Mouse (Mus musculus) gastrocnemius, postnatal 25 days (tissue): ENCODE measurements around the gene H2afz. TPM values are rescaled to one million over a fixed set of nuclear protein-coding genes. Genes with fewer than 3 reads are reported as not detected.
"Not testable (repeated sequence)": the region's sequence is repeated elsewhere in the genome, so short reads cannot be mapped to it uniquely, and the experiment has no call there.

Experiments
- DNase-seq: peaks from one replicate; pipeline ENCODE4 v3.0.0; 2022
- total RNA-seq, 2 experiments: library from RNA; stranded (reverse); gene quantifications; 1 replicate in 1 of 2; 2 replicates in 1 of 2; pipeline ENCODE4 v1.2.3; 2021

Gene H2afz
- total RNA-seq, 2 experiments from 2014 or later: 73.1 to 80.4 TPM

GRCm38 (mm10) chr3:137863330-137864123 lies 760 bp upstream of the H2afz start:
- no peak for DNase-seq

GRCm38 (mm10) chr3:137864988-137865982 lies 998 bp downstream of the H2afz start:
- DNase-seq: peak; percentile 79

DNA sequence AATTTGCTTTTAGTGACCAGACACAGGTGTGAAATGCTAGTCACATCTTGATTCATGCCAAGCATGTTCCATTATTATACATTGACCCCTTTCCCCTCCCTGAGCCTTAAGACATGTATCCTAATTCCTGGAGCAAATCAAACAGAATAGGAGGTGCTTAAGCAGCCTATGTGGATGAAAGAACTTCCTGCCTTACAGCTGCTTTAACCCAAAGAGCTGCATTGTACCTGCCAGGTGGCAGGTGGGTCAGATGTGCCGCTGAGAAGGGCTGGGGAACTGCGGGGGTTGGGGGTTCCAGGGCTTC lies 2.8 kb downstream of the H2afz start:
- DNase-seq: no peak

DNA sequence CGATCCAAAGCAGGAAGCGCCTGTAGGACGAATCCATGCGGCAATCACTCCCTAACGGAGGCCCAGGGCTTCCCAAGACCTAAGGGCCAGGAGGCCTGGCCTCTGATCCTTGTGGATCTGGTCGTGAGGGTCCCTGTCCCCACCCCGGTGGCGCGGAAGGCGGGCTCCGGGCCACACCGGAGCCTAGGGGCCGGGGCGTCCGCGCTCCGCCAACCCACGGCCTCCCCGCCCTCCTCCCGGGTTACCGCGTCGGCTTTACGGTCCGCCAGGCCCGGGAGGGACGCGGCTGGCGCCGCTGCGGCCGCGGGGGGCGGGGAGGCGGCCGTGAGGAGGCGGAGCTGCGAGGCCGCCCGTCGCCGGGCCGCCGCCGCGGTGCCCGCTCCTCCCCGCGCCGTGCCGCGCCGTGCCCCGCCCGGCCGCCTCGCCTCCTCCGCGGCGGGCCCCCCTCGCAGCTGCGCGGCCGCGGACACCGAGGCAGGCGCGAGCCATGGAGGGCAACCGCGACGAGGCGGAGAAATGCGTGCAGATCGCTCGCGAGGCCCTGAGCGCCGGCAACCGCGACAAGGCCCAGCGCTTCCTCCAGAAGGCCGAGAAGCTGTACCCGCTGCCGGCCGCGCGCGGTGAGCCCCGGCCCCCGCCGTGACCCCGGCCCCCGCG lies 3.3 kb downstream of the H2afz start, which contains the start of gene Dnajb14:
Gene Dnajb14 (plus strand): TSS at position 239 of the 657 bp plus-strand sequence.
- peak; percentile 69 for DNase-seq

- no peak for DNase-seq
Observed at GRCm38 (mm10) chr3:137868094-137868913, 4.0 kb downstream of the H2afz start.

DNA sequence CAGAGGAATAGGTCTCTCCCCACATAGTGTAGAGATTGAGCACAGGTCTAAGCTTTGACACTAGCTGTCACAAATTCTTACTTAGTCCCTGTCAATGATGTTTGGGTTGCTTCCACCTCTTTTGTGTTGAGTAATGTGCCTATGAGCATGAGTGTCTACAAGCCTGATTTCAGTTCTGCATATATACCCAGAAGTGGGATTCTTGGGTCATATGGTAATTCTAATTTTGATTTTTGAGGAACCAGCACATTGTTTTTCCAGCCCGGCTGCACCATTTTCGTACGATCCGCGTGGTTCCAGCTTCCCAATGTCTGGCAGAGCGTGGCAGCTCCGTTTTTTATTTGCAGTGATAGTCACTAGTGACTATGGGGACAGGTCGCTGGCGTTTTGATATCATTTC lies 5.1 kb downstream of the H2afz start:
- peak; percentile 13 for DNase-seq

GRCm38 (mm10) chr3:137879313-137879712 lies 15.0 kb downstream of the H2afz start:
- no peak for DNase-seq

DNA sequence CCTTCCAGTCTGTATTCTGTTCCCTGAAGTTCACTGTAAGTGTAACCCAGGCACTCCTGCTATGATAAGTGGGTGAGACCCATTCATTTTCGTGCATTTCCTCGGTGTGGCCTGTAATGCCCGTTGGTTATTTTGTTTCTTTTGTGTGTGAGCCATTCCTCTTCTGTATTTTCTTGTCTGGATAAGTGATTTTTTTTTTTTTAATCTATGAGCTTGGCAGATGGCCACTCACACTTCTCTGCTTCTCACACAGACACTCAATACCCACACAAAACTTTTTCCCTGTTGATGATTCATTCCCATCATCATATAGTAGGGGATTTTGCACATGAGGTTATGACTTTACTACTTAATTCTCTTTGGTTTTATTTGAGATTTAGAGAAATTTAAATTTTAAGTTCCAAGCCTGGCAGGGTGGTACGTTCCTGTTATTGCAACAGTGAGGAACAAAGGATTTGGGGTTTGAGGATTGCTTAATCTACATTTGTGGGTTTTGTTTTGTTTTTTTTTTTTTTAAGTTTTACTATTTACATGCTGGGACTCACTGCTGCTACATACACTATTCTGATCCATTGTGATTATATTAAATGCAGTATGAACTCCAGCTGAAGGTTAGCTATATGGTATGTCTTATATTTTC lies 15.9 kb downstream of the H2afz start:
- DNase-seq: no peak

DNA sequence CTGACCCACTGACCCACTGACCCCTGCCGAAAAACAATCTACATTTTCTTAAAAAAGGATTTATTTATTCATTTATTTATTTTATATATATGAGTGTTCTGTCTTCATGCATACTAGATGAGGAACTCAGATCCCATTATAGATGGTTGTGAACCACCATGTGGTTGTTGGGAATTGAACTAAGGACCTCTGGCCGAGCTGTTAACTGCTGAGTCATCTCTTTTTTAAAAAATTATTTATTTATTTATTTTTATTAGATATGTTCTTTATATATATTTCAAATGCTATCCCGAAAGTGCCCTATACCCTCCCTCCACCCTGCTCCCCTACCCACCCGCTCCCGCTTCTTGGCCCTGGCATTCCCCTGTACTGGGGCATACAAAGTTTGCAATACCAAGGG lies 16.8 kb downstream of the H2afz start:
- no peak for DNase-seq

- no peak for DNase-seq
Observed at GRCm38 (mm10) chr3:137887961-137888360, 23.7 kb downstream of the H2afz start.

- DNase-seq: no peak
Observed at GRCm38 (mm10) chr3:137891089-137891488, 26.8 kb downstream of the H2afz start.

DNA sequence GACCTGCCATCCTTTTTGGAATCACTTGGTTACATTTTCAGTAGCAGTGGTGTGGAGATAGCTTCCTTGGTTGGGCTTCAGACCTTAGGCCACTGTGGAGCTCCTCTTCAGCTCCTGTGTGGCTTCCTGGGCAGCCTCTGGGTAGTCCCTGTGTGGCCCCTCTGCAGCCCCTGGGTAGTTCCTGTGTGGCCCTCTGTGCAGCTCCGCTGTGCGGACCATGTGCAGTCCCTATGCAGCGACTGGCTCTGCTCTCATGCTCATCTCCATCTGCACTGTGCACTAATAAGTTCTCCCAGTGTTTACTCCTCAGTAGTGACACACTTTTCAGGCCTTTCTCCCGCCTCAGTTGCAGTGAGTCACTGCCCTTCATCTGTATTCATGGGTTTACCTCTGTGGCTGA lies 27.8 kb downstream of the H2afz start:
- DNase-seq: no peak

GRCm38 (mm10) chr3:137893789-137894188 lies 29.5 kb downstream of the H2afz start:
- no peak for DNase-seq

DNA sequence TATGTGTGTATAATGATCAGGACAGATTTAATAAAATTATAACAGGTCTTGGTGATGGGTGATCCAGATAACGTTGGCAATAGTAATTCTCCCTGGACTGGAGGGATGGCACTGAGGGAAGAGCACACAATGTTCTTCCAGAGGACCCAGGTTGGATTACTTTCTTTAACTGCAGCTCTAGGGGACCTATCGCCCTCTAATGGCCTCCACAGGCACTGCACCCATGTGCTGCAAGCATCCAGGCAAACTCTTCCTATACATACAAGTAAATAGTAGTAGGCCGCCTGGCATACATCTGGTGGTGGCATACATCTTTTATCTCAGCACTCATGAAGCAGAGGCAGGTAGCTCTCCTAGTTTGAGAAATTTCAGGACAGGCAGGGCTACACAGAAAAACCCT lies 30.9 kb downstream of the H2afz start:
- no peak for DNase-seq

DNA sequence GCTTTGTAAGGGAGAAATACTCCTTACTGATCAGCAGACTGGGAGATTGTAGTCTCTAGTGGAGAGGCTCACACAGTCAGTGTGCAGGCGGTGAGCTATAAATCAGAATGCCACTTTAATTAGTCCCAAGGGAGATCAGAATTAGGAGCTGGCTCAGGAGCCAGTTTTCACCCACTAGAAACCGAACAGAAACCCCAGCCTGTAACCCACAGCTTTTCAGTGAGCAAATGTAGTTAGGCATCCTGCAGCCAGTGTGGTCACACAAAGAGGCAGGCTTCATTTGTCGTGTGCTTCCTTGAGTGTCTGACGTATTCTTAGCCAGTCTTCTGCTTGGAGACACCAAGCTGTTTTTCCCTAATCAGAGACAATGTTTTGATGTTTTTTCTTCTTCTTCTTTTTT lies 32.1 kb downstream of the H2afz start:
- no peak for DNase-seq

DNA sequence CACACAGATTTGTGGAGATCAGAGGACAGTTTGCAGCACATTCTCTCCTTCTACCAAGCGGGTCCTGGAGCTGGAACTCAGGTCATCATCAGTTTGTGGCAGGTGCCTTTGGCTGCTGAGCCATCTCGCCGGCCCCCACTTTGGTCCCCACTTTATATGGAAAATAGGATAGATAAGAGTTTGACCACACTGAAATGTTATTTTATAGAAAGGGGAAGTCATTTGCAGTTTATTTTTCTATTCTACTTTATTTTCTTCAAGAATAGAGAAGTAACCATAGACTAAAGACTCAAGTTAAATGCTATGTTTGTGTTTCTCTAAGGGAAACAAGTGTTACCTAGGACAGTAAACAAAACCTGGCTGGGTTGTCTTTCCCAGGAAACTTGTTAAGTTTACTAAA lies 32.6 kb downstream of the H2afz start:
- DNase-seq: no peak

DNA sequence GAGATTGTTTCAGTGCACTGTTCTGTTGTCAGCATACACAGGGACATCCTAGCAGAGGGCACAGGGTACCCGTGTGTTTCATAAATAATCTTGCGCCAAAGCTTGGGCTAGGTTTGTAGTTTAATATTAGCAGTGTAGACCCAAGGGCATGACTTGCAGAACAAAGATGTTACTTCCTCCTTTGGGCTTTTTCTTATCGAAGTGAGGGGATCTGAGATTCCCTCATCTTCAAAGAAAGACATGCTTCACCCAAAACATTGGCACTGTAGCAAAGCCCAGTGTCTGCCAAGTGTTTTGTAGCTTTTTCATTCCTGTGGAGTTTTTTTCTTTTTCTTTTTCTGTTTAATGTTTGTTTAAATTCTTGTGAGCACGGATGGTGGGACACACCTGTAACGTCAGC lies 33.4 kb downstream of the H2afz start:
- no peak for DNase-seq

DNA sequence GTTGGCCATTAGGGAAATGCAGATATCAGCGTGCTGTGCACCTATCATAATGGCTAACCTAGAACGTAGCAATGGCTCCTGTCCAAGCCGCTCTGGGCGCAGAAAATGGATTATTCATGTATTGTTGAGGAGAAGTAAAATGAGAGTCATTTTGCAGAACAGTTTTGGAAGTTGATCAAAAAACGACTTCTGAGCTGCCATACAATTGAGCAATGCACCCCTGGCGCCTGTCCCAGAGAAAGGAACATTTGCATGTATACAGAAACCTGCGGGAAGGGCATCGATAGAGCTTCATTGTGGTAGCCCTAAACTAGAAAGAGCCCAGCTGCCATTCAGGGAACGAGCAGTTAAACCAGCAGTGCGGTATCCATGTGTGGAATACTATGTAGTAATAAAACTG lies 35.9 kb downstream of the H2afz start:
- DNase-seq: no peak

- DNase-seq: no peak
Observed at GRCm38 (mm10) chr3:137913093-137913492, 48.8 kb downstream of the H2afz start.

DNA sequence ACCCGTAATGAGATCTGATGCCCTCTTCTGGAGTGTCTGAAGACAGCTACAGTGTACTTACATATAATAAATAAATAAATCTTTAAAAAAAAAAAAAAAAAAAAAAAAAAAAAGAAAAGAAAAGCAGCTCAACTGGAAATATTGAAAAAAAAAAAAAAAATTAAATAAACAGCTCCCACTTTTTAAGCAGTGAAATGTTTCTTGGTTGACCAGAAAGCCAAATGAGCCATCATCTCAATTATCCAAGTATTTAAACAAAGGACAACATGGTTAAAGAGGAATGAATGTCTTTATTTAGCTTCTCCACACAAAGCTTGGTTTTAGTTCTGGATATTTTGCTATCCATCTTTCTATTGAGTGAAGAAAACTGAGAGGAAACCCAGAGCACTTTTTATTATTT lies 50.3 kb downstream of the H2afz start:
- not testable (repeated sequence) for DNase-seq
